Mouse (Mus musculus) cerebellum, adult 11 months (tissue): ENCODE data around the gene Olfr860.
"Not testable (repeated sequence)": the region's sequence is repeated elsewhere in the genome, so short reads cannot be mapped to it uniquely, and the experiment has no call there.

Experiments used
- DNase-seq: peaks from one replicate; pipeline ENCODE4 v3.0.0; 2022

Gene Olfr860

DNA sequence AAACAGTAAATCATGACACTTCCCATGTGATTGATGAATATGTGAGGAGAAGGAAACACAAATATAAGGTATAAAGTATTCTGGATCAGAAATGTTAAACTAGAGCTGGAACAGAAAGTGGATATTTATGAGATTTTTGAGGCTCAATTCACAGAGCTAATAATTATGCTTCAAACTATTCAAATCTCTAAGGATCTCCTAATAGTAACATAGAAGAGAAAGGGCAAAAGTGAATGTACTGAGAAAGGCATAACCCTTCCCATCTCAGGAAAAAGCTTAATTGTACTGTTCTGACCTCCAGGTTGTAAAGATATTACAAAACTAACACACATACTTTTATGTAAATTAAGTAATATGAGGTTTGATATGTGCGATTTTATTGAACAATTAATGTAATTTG lies at the start of gene Olfr860:
Olfr860 (minus strand) TSS at position 101 of the 400 bp plus-strand sequence.
- no peak for DNase-seq

DNA sequence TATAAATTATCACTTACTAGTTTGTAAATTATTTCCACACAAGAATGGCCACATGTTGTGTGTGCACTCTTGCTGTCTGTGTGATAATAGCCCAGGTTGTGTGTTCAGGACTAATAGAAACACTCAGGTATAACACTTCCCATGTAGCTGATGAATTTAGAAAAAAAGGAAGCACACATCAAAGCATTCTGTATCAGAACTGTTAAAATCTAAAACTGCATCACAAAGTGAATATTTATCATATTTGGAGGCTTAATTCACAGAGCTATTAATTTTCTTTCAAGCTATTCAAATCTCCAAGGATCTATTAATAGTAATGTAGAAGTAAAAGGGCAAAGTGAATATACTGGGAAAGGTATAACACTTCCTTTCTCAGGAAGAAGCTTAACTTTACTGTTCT lies 38.4 kb upstream of the Olfr860 start, which contains the start of gene Olfr862:
Olfr862 (minus strand) TSS at position 101 of the 400 bp plus-strand sequence.
- no peak for DNase-seq

DNA sequence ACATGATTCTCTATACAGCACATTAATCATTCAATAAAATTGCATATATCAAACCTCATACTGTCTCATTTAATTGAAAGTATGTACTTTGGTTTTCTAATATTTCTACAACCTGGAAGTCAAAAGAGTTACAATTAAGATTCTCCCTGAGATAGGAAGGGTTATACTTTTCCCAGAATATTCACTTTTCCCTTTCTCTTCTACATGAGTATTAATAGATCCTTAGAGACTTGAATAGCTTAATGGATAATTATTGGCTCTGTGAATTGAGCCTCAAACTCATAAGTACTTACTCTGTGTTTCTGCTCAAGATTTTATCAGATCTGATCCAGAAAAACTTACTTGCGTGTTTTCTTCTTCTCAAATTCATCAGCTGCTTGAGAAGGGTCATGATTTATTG lies 44.9 kb downstream of the Olfr860 start, which contains the start of gene Olfr859:
Olfr859 (plus strand) TSS at position 301 of the 400 bp plus-strand sequence.
- DNase-seq = not testable (repeated sequence)

DNA sequence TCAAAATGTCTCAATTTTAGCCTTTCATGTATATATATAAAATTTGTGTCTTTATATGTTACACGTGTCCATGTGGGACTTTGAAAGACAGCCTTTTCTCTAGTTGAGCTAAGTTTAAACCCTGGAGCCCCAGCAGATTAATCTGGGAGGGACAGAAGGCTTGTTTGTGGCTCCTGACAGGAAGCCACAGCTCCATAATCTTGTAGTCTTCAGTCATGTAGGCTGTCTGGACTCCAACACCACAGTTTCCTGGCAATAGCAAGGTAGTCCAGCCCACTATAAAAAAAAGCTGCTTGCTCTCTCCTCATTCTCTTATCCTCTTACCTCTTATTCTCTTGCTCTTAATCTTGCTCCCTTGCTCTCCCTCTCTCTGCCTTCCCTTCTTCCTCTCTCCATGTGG lies 46.5 kb downstream of the Olfr860 start:
- no peak for DNase-seq
